Mouse (Mus musculus): ENCODE results near the gene BC030500. TPM values are rescaled to one million over a fixed set of nuclear protein-coding genes. Genes with fewer than 3 reads are reported as not detected.

BC030500 gene
- total and polyA plus RNA-seq, 2 experiments from 2014 or later: 11.8 to 12.3 TPM

DNA sequence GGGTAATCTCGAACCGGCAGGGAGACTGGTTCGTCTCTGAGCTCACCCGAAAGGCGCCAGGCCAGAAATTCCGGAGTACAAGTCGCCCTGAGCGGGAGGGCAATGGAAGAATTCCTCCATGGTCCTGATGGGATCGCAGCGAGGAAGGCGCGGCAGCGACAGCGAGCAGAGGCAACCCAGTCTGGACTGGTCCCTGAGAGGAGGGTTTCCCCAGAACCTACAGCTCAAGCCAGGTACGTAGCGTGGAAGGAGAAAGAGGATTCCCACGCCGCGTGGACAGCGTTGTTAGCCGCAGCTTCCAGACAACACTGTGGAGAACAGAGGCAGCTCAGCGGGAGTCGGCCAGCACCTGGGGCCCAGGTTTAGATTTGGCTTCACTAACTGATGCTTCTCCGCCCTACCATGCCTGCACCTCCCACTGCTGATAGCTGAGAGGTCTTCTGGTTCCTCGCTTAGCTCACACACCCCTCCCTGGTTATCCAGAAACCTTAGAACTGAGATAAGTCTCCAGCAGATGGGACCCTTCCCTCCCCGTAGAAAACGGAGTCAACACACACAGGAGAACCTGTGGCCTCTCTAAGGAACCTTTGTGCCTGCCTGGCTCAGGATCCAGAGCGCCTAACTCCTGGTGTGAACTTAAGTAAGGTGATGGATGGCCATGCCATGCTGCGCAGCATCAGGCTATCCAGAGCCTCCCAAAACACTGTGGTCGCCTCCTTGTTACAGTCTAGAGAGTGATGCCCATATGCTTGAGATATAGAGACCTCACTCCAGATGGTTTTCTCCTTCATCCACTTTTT lies 1.5 kb downstream of the BC030500 start:
- Histone ChIP-seq H3K9ac (replicated peaks; ENCODE audit: low read length) (peak overlapping the region; percentile 71), H3K27me3 (ENCODE audit: insufficient read depth, low read length) (no peaks in the 10 kb centered on the region), H3K9me3 (ENCODE audit: low read length) (no peaks in the 10 kb centered on the region), H3K27ac (peak overlapping the region; percentile 82), H3K4me2 (ENCODE audit: low read depth, low read length) (peak overlapping the region; percentile 94), H3K36me3 (ENCODE audit: insufficient read depth, low read length) (no peaks in the 10 kb centered on the region), H3K4me1 (ENCODE audit: insufficient read depth, low read length) (no peaks in the 10 kb centered on the region), H3K4me3 (ENCODE audit: low read length) (peak overlapping the region; percentile 73)
- WGBS: 1% methylated on average over 30 of the region's 30 CpGs
- ATAC-seq (peak; percentile 66), DNase-seq (ENCODE audit: low spot score) (peak; percentile 59)
- no peak for TF ChIP-seq CTCF (IDR thresholded peaks at IDR 0.05; ENCODE audit: low read depth)

- TF ChIP-seq CTCF (IDR thresholded peaks at IDR 0.05; ENCODE audit: low read depth): no peak
- H3K36me3 ChIP-seq (ENCODE audit: insufficient read depth, low read length): no peaks in the 10 kb centered on the region
- ATAC-seq: no peak
- no peak for DNase-seq (ENCODE audit: low spot score)
- no peaks in the 10 kb centered on the region for H3K4me1 ChIP-seq (ENCODE audit: insufficient read depth, low read length)
- H3K27ac ChIP-seq: no peak overlapping the region
- H3K9me3 ChIP-seq (ENCODE audit: low read length): no peaks in the 10 kb centered on the region
- H3K4me3 ChIP-seq (ENCODE audit: low read length): peak overlapping the region; percentile 73
- 40% methylated on average over 3 of the region's 3 CpGs for WGBS
- H3K27me3 ChIP-seq (ENCODE audit: insufficient read depth, low read length): no peaks in the 10 kb centered on the region
- H3K9ac ChIP-seq (replicated peaks; ENCODE audit: low read length): no peak overlapping the region
- H3K4me2 ChIP-seq (ENCODE audit: low read depth, low read length): peak overlapping the region; percentile 94
Measured at GRCm38 (mm10) chr8:58913640-58913968, 2.0 kb downstream of the BC030500 start.

- no peak overlapping the region for H3K4me3 ChIP-seq (ENCODE audit: low read length)
- H3K36me3 ChIP-seq (ENCODE audit: insufficient read depth, low read length): no peaks in the 10 kb centered on the region
- H3K9me3 ChIP-seq (ENCODE audit: low read length): no peaks in the 10 kb centered on the region
- H3K4me2 ChIP-seq (ENCODE audit: low read depth, low read length): no peak overlapping the region
- no peak overlapping the region for H3K9ac ChIP-seq (replicated peaks; ENCODE audit: low read length)
- H3K4me1 ChIP-seq (ENCODE audit: insufficient read depth, low read length): no peaks in the 10 kb centered on the region
- DNase-seq (ENCODE audit: low spot score) (no peak), ATAC-seq (no peak)
- H3K27me3 ChIP-seq (ENCODE audit: insufficient read depth, low read length): no peaks in the 10 kb centered on the region
- 62% methylated on average over 2 of the region's 2 CpGs for WGBS
- TF ChIP-seq CTCF (IDR thresholded peaks at IDR 0.05; ENCODE audit: low read depth): no peak
- H3K27ac ChIP-seq: no peak overlapping the region
Measured at GRCm38 (mm10) chr8:58915142-58915541, 3.6 kb downstream of the BC030500 start.

DNA sequence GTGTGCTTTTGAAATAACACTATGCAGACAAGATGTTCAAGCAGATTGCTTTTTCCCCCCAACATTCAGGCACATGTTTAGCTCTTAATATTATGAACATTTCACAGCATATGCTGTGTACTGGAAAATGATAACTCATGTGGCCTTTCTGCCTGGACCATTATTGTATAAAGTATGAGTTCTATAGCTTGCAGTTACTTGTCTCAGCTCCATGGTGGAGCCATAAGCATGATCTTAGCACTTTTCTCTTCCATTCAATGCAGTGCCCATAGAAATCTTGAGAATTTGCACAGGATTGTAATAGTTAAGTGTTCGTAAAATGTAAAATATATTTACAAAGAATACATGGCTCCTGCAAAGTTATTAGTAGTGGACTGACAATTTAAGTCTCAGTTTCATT lies 19.5 kb downstream of the BC030500 start:
- ATAC-seq (no peak), DNase-seq (ENCODE audit: low spot score) (peak; percentile 69)
- WGBS: 63% methylated on average over 1 of the region's 1 CpGs

DNA sequence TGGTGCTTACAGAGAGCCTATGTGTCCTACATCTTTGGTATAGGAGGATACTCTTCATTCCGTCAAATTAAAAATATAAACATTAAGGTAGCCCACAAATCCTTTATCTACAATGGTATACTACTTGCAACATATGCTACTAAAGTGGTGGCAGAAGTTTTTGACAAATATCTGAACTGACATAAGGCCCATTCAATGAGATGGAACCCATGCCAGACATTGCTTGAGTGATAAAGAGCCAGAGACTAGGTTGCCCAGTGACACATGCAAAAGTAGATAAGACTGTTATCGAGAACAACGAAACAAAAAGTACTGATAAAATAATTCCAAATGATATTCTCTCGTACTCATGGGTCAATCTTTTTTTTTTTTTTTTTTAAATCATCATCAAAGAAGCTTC lies 32.2 kb downstream of the BC030500 start:
- no peak for TF ChIP-seq CTCF (IDR thresholded peaks at IDR 0.05; ENCODE audit: low read depth)
- DNase-seq (ENCODE audit: low spot score): no peak
- Histone ChIP-seq H3K27ac (no peak overlapping the region), H3K4me1 (ENCODE audit: insufficient read depth, low read length) (no peaks in the 10 kb centered on the region), H3K9me3 (ENCODE audit: low read length) (no peaks in the 10 kb centered on the region), H3K36me3 (ENCODE audit: insufficient read depth, low read length) (no peaks in the 10 kb centered on the region), H3K9ac (replicated peaks; ENCODE audit: low read length) (no peak overlapping the region), H3K4me2 (ENCODE audit: low read depth, low read length) (no peak overlapping the region), H3K4me3 (ENCODE audit: low read length) (no peak overlapping the region), H3K27me3 (ENCODE audit: insufficient read depth, low read length) (no peaks in the 10 kb centered on the region)
- 94% methylated on average over 4 of the region's 4 CpGs for WGBS
- ATAC-seq: no peak

More for the DNA sequence above, 19.5 kb downstream of the BC030500 start:
- H3K4me2 ChIP-seq (ENCODE audit: low read depth, low read length): no peak overlapping the region
- H3K4me1 ChIP-seq (ENCODE audit: insufficient read depth, low read length): no peaks in the 10 kb centered on the region
- H3K9ac ChIP-seq (replicated peaks; ENCODE audit: low read length): no peak overlapping the region
- no peaks in the 10 kb centered on the region for H3K27me3 ChIP-seq (ENCODE audit: insufficient read depth, low read length)
- no peaks in the 10 kb centered on the region for H3K36me3 ChIP-seq (ENCODE audit: insufficient read depth, low read length)
- no peak overlapping the region for H3K27ac ChIP-seq
- peak; percentile 63 for TF ChIP-seq CTCF (IDR thresholded peaks at IDR 0.05; ENCODE audit: low read depth)
- no peaks in the 10 kb centered on the region for H3K9me3 ChIP-seq (ENCODE audit: low read length)
- no peak overlapping the region for H3K4me3 ChIP-seq (ENCODE audit: low read length)

- no peak for ATAC-seq
- peak; percentile 7 for DNase-seq (ENCODE audit: low spot score)
Measured at GRCm38 (mm10) chr8:58957195-58957739, 45.7 kb downstream of the BC030500 start.

More at GRCm38 (mm10) chr8:58957195-58957739, 45.7 kb downstream of the BC030500 start:
- H3K4me2 ChIP-seq (ENCODE audit: low read depth, low read length): no peak overlapping the region
- no peak for TF ChIP-seq CTCF (IDR thresholded peaks at IDR 0.05; ENCODE audit: low read depth)
- H3K27me3 ChIP-seq (ENCODE audit: insufficient read depth, low read length): no peaks in the 10 kb centered on the region
- WGBS: 46% methylated on average over 5 of the region's 5 CpGs
- H3K9ac ChIP-seq (replicated peaks; ENCODE audit: low read length): no peak overlapping the region
- no peak overlapping the region for H3K27ac ChIP-seq
- H3K4me3 ChIP-seq (ENCODE audit: low read length): no peak overlapping the region
- H3K9me3 ChIP-seq (ENCODE audit: low read length): no peaks in the 10 kb centered on the region
- no peaks in the 10 kb centered on the region for H3K4me1 ChIP-seq (ENCODE audit: insufficient read depth, low read length)
- no peaks in the 10 kb centered on the region for H3K36me3 ChIP-seq (ENCODE audit: insufficient read depth, low read length)

Other genes with a start within 250 kb of the BC030500 start
- gene Galntl6, start 885 bp downstream of the BC030500 start, total RNA-seq (2014; rRNA removed): 26.5 and 26.6 TPM in 2 replicates
- 16.5 and 16.7 TPM in 2 replicates for gene Galntl6, start 885 bp downstream of the BC030500 start, polyA plus RNA-seq (2015; fragmentation: Nextera tagmentation; extraction: Ambion mirVana)

Data from hindbrain, postnatal 0 days (tissue).